Mouse (Mus musculus): ENCODE measurements around the gene Agap1. TPM values are rescaled to one million over a fixed set of nuclear protein-coding genes. Genes with fewer than 3 reads are reported as not detected.

The Agap1 gene
- total and polyA plus RNA-seq, 3 experiments, result 0.01 TPM; not detected in 2

GRCm38 (mm10) chr1:89550061-89550869 lies 95.7 kb downstream of the Agap1 start:
- TF ChIP-seq EP300 (IDR thresholded peaks at IDR 0.05; ENCODE audit: low read depth in 1 of 2, low read length in 2 of 2) (no peak), USF2 (IDR thresholded peaks at IDR 0.05; ENCODE audit: borderline replicate concordance in 1 of 2, insufficient read depth in 1 of 2, low read depth in 1 of 2, low read length in 2 of 2) (no peak), USF1 (IDR thresholded peaks at IDR 0.05; ENCODE audit: low read depth, low read length) (no peak), BHLHE40 (IDR thresholded peaks at IDR 0.05; ENCODE audit: borderline replicate concordance, low read depth, low read length) (no peak), ZKSCAN1 (IDR thresholded peaks at IDR 0.05; ENCODE audit: low read depth, low read length) (no peak), HCFC1 (IDR thresholded peaks at IDR 0.05; ENCODE audit: low read depth, low read length) (no peak), MAFK (IDR thresholded peaks at IDR 0.05; ENCODE audit: borderline replicate concordance, low read depth, low read length) (no peak), TCF12 (IDR thresholded peaks at IDR 0.05; ENCODE audit: low read depth, low read length) (no peak), RAD21 (IDR thresholded peaks at IDR 0.05; ENCODE audit: low read depth, low read length) (no peak), GABPA (IDR thresholded peaks at IDR 0.05; ENCODE audit: low read depth, low read length) (no peak), ZNF384 (IDR thresholded peaks at IDR 0.05; ENCODE audit: low read depth, low read length) (no peak), POLR2AphosphoS5 (IDR thresholded peaks at IDR 0.05; ENCODE audit: borderline replicate concordance, low read depth, low read length) (no peak), KAT2A (conservative IDR thresholded peaks at IDR 0.05; ENCODE audit: low read depth, low read length) (no peak), TAL1 (IDR thresholded peaks at IDR 0.05; ENCODE audit: low read length) (no peak), UBTF (IDR thresholded peaks at IDR 0.05; ENCODE audit: borderline replicate concordance, insufficient read depth, low read depth, low read length) (no peak), ZC3H11A (IDR thresholded peaks at IDR 0.05; ENCODE audit: low read depth, low read length) (no peak)
- no peaks in the 10 kb centered on the region for H3K4me1 ChIP-seq (ENCODE audit: control insufficient read depth in 1 of 2, insufficient read depth in 2 of 2, low read length in 2 of 2)
- H3K36me3 ChIP-seq (ENCODE audit: control insufficient read depth in 1 of 2, insufficient read depth in 2 of 2, low read length in 2 of 2), result no peaks in the 10 kb centered on the region
- DNase-seq (ENCODE audit: low read depth, low spot score), result no peak
- no peaks in the 10 kb centered on the region for H3K9me3 ChIP-seq (replicated peaks; ENCODE audit: insufficient read depth, low read length)
- no peaks in the 10 kb centered on the region for H3K79me2 ChIP-seq (ENCODE audit: control insufficient read depth, insufficient read depth, low read length, poor library complexity)
- no peaks in the 10 kb centered on the region for H3K27me3 ChIP-seq (ENCODE audit: control insufficient read depth in 1 of 2, insufficient read depth in 2 of 2, low read length in 2 of 2)
- no peak overlapping the region for H3K9ac ChIP-seq (ENCODE audit: control insufficient read depth, low read depth, low read length, poor library complexity, severe bottlenecking)
- no peak overlapping the region for H3K27ac ChIP-seq (ENCODE audit: control insufficient read depth, low read depth, low read length)
- no peak overlapping the region for H3K4me3 ChIP-seq (ENCODE audit: control insufficient read depth in 1 of 2, insufficient read depth in 1 of 2, low read depth in 2 of 2, low read length in 2 of 2)

- Histone ChIP-seq H3K79me2 (ENCODE audit: control insufficient read depth, insufficient read depth, low read length, poor library complexity) (no peaks in the 10 kb centered on the region), H3K4me1 (ENCODE audit: control insufficient read depth in 1 of 2, insufficient read depth in 2 of 2, low read length in 2 of 2) (no peaks in the 10 kb centered on the region), H3K9ac (ENCODE audit: control insufficient read depth, low read depth, low read length, poor library complexity, severe bottlenecking) (no peak overlapping the region), H3K27ac (ENCODE audit: control insufficient read depth, low read depth, low read length) (no peak overlapping the region), H3K36me3 (ENCODE audit: control insufficient read depth in 1 of 2, insufficient read depth in 2 of 2, low read length in 2 of 2) (no peaks in the 10 kb centered on the region), H3K27me3 (ENCODE audit: control insufficient read depth in 1 of 2, insufficient read depth in 2 of 2, low read length in 2 of 2) (no peaks in the 10 kb centered on the region), H3K9me3 (replicated peaks; ENCODE audit: insufficient read depth, low read length) (no peaks in the 10 kb centered on the region), H3K4me3 (ENCODE audit: control insufficient read depth in 1 of 2, insufficient read depth in 1 of 2, low read depth in 2 of 2, low read length in 2 of 2) (no peak overlapping the region)
- no peak for DNase-seq (ENCODE audit: low read depth, low spot score)
- no peak for TF ChIP-seq MXI1 (IDR thresholded peaks at IDR 0.05; ENCODE audit: low read depth, low read length)
- no peak for TF ChIP-seq ZKSCAN1 (IDR thresholded peaks at IDR 0.05; ENCODE audit: low read depth, low read length)
- TF ChIP-seq RAD21 (IDR thresholded peaks at IDR 0.05; ENCODE audit: low read depth, low read length), result no peak
- TF ChIP-seq USF1 (IDR thresholded peaks at IDR 0.05; ENCODE audit: low read depth, low read length), result no peak
- no peak for TF ChIP-seq CHD2 (IDR thresholded peaks at IDR 0.05; ENCODE audit: low read length)
- TF ChIP-seq BHLHE40 (IDR thresholded peaks at IDR 0.05; ENCODE audit: borderline replicate concordance, low read depth, low read length), result no peak
- no peak for TF ChIP-seq CTCF (IDR thresholded peaks at IDR 0.05 in 2 of 3, conservative IDR thresholded peaks at IDR 0.05 in 1 of 3; ENCODE audit: control insufficient read depth in 1 of 3, insufficient read depth in 1 of 3, low read depth in 2 of 3, low read length in 3 of 3, poor library complexity in 1 of 3, severe bottlenecking in 1 of 3)
- TF ChIP-seq TCF12 (IDR thresholded peaks at IDR 0.05; ENCODE audit: low read depth, low read length), result no peak
- no peak for TF ChIP-seq ELF1 (IDR thresholded peaks at IDR 0.05; ENCODE audit: low read depth, low read length)
- no peak for TF ChIP-seq TBP (IDR thresholded peaks at IDR 0.05; ENCODE audit: low read depth, low read length)
- TF ChIP-seq E2F4 (IDR thresholded peaks at IDR 0.05; ENCODE audit: borderline replicate concordance, low read depth, low read length), result no peak
- TF ChIP-seq GATA1 (IDR thresholded peaks at IDR 0.05; ENCODE audit: low read depth, low read length), result no peak
- TF ChIP-seq JUND (IDR thresholded peaks at IDR 0.05; ENCODE audit: low read depth, low read length), result no peak
- TF ChIP-seq ETS1 (IDR thresholded peaks at IDR 0.05; ENCODE audit: low read depth, low read length), result no peak
- TF ChIP-seq MYC (IDR thresholded peaks at IDR 0.05; ENCODE audit: low read depth, low read length), result no peak
- TF ChIP-seq SMC3 (IDR thresholded peaks at IDR 0.05; ENCODE audit: low read depth, low read length), result no peak
These were observed 97.9 kb downstream of the Agap1 start for GRCm38 (mm10) chr1:89552470-89552869.

Data from MEL (cell line).